Mouse (Mus musculus) CH12.LX (cell line): ENCODE measurements around the gene Dlg2.

Experiments used
- CTCF ChIP-seq, 2 experiments: IDR thresholded peaks in 1 of 2; conservative IDR thresholded peaks in 1 of 2; 2 replicates each; pipeline ENCODE4 v1.5.1; 2011 to 2012; ENCODE audit warnings: low read depth in 2 of 2, low read length in 2 of 2, improper control_type of control experiment in 1 of 2, inconsistent platforms in 1 of 2, mild to moderate bottlenecking in 1 of 2, moderate library complexity in 1 of 2
- EP300 ChIP-seq: IDR thresholded peaks from 2 replicates; pipeline ENCODE4 v1.6.1; 2011; ENCODE audit warnings: low read length, improper control_type of control experiment
- IRF4 ChIP-seq: IDR thresholded peaks from 2 replicates; pipeline ENCODE4 v1.6.1; 2014; ENCODE audit warnings: low read depth, mild to moderate bottlenecking, inconsistent platforms, low read length, improper control_type of control experiment
- MAZ ChIP-seq: IDR thresholded peaks from 2 replicates; pipeline ENCODE4 v1.6.1; 2012; ENCODE audit warnings: low read depth, mild to moderate bottlenecking, inconsistent platforms, low read length, improper control_type of control experiment, moderate library complexity
- MYC ChIP-seq: IDR thresholded peaks from 2 replicates; pipeline ENCODE4 v1.6.1; 2011; ENCODE audit warnings: low read depth, mild to moderate bottlenecking, improper control_type of control experiment, low read length
- NELFE ChIP-seq: IDR thresholded peaks from 2 replicates; pipeline ENCODE4 v1.6.1; 2011; ENCODE audit warnings: low read depth, low read length, improper control_type of control experiment
- POLR2A ChIP-seq: IDR thresholded peaks from 2 replicates; pipeline ENCODE4 v1.6.1; 2011; ENCODE audit warnings: low read depth, mild to moderate bottlenecking, improper control_type of control experiment, low read length
- POLR2AphosphoS2 ChIP-seq: IDR thresholded peaks from 2 replicates; pipeline ENCODE4 v1.6.1; 2011; ENCODE audit warnings: low read depth, low read length, improper control_type of control experiment
- TBP ChIP-seq: conservative IDR thresholded peaks from 2 replicates; pipeline ENCODE4 v1.6.1; 2011; ENCODE audit warnings: low read depth, low read length, improper control_type of control experiment
- TCF12 ChIP-seq: IDR thresholded peaks from 2 replicates; pipeline ENCODE4 v1.6.1; 2014; ENCODE audit warnings: low read depth, mild to moderate bottlenecking, inconsistent platforms, low read length, improper control_type of control experiment
- ZNF384 ChIP-seq: IDR thresholded peaks from 2 replicates; pipeline ENCODE4 v1.6.1; 2012; ENCODE audit warnings: low read depth, low read length, improper control_type of control experiment, inconsistent platforms

- TF ChIP-seq TCF12 = no peak
- TF ChIP-seq POLR2AphosphoS2 = no peak
- TF ChIP-seq NELFE = no peak
- no peak for TF ChIP-seq IRF4
- no peak for TF ChIP-seq EP300
- TF ChIP-seq MAZ = no peak
- no peak for TF ChIP-seq POLR2A
- TF ChIP-seq ZNF384 = no peak
- TF ChIP-seq CTCF (conservative IDR thresholded peaks at IDR 0.05 in 1 of 2, IDR thresholded peaks at IDR 0.05 in 1 of 2; ENCODE audit: low read depth in 2 of 2, low read length in 2 of 2) = no peak
- TF ChIP-seq MYC = no peak
- TF ChIP-seq TBP = no peak
Observed at GRCm38 (mm10) chr7:92424703-92425102, 1948.2 kb downstream of the Dlg2 start.
